ENCODE assay signal across 26 mouse cellular contexts in genomic region chr1:161122661-161123418, GRCm38 (mm10). TPM values are rescaled to one million over a fixed set of nuclear protein-coding genes. Genes with fewer than 3 reads are reported as not detected.
DNase-seq lines count a peak whose midpoint lies in the region; ATAC-seq and TF ChIP-seq lines count a peak whose summit lies in the region.
"Had no signal": no experiment of that assay in that cellular context is flagged by ENCODE, and none has a peak within 500 bp of the region (broad histone marks: within the 10 kb centered on the region; RNA-seq: fewer than 3 reads in every experiment).

No protein-coding gene starts in this region.

- TF ChIP-seq POLR2A in liver, adult 2 months (IDR thresholded peaks at IDR 0.05; ENCODE audit: extremely low read depth, insufficient read depth, low read length) = no peak

- H3K27me3 ChIP-seq in liver, adult 2 months (ENCODE audit: control insufficient read depth, insufficient read depth, low read length) = no peaks in the 10 kb centered on the region
- H3K27me3 ChIP-seq in midbrain, embryonic 16.5 days (ENCODE audit: control insufficient read depth, insufficient read depth, low read depth, low read length) = no peaks in the 10 kb centered on the region
- no peaks in the 10 kb centered on the region for H3K27me3 ChIP-seq in neural tube, embryonic 15.5 days (replicated peaks)
- H3K27me3 ChIP-seq: embryonic facial prominence, embryonic 12.5 days; forebrain, embryonic 12.5 days; heart, embryonic 12.5 days had no signal

- WGBS in liver, adult 2 months = 87% methylated on average over 10 of the region's 10 CpGs
- 48% methylated on average over 10 of the region's 10 CpGs for WGBS in large intestine, adult 2 months
- WGBS in midbrain, embryonic 16.5 days = 89% methylated on average over 10 of the region's 10 CpGs
- 92% methylated on average over 10 of the region's 10 CpGs for WGBS in neural tube, embryonic 15.5 days

- no peak for TF ChIP-seq CTCF in liver, adult 2 months (IDR thresholded peaks at IDR 0.05; ENCODE audit: low read depth, low read length)

- peak; percentile 61 for DNase-seq in kidney, adult 11 months
- no peak for DNase-seq in kidney, postnatal 4 days
- DNase-seq in liver, adult 2 months (ENCODE audit: extremely low read depth, low read depth, low spot score) = peak; percentile 34
- DNase-seq in liver = no peak
- DNase-seq in large intestine, adult 2 months (ENCODE audit: low read depth, low spot score) = peak; percentile 11
- DNase-seq: adrenal gland, postnatal 10 days; cerebellum, adult 11 months; cerebellum, adult 8-10 months; cerebellum, postnatal 14 days; gastrocnemius, postnatal 10 days had no signal

- no peak overlapping the region for H3K4me3 ChIP-seq in liver, adult 2 months (ENCODE audit: insufficient read depth, low read depth, low read length)
- H3K4me3 ChIP-seq in midbrain, embryonic 16.5 days (ENCODE audit: low read depth, low read length) = no peak overlapping the region
- H3K4me3 ChIP-seq in neural tube, embryonic 15.5 days (replicated peaks) = no peak overlapping the region
- H3K4me3 ChIP-seq: embryonic facial prominence, embryonic 12.5 days; forebrain, embryonic 12.5 days; heart, embryonic 12.5 days; hindbrain, embryonic 10.5 days had no signal

- peaks cover 2% of the 10 kb centered on the region; the same call in 1 of the 2 replicates for H3K36me3 ChIP-seq in liver, adult 2 months (ENCODE audit: control insufficient read depth, insufficient read depth, low read length)
- peaks cover 8% of the 10 kb centered on the region; the same call in 1 of the 2 replicates for H3K36me3 ChIP-seq in midbrain, embryonic 16.5 days (ENCODE audit: control insufficient read depth, insufficient read depth, low read length)
- H3K36me3 ChIP-seq in neural tube, embryonic 15.5 days = peaks cover 6% of the 10 kb centered on the region
- H3K36me3 ChIP-seq: embryonic facial prominence, embryonic 12.5 days had no signal

- H3K79me2 ChIP-seq in liver, adult 2 months (ENCODE audit: control insufficient read depth, insufficient read depth, low read length) = peaks cover 15% of the 10 kb centered on the region

- H3K4me2 ChIP-seq in midbrain, embryonic 16.5 days (ENCODE audit: low read length) = no peak overlapping the region
- H3K4me2 ChIP-seq in neural tube, embryonic 15.5 days = no peak overlapping the region
- H3K4me2 ChIP-seq: embryonic facial prominence, embryonic 12.5 days; forebrain, embryonic 12.5 days; heart, embryonic 12.5 days had no signal

- no peak overlapping the region for H3K9ac ChIP-seq in liver, adult 2 months (ENCODE audit: low read depth, low read length)
- no peak overlapping the region for H3K9ac ChIP-seq in midbrain, embryonic 16.5 days (ENCODE audit: low read depth, low read length)
- no peak overlapping the region for H3K9ac ChIP-seq in neural tube, embryonic 15.5 days (replicated peaks)
- H3K9ac ChIP-seq: embryonic facial prominence, embryonic 12.5 days; forebrain, embryonic 12.5 days; heart, embryonic 12.5 days had no signal

- peaks cover 4% of the 10 kb centered on the region; the same call in 1 of the 2 replicates for H3K4me1 ChIP-seq in liver, adult 2 months (ENCODE audit: control insufficient read depth, insufficient read depth, low read length)
- 0 out of 2 replicates have a peak, but pooled peaks cover 1% of the 10 kb centered on the region for H3K4me1 ChIP-seq in midbrain, embryonic 16.5 days (ENCODE audit: control insufficient read depth, insufficient read depth, low read length)
- H3K4me1 ChIP-seq in neural tube, embryonic 15.5 days = peaks cover 2% of the 10 kb centered on the region
- H3K4me1 ChIP-seq: embryonic facial prominence, embryonic 12.5 days; forebrain, embryonic 12.5 days; heart, embryonic 12.5 days; hindbrain, embryonic 10.5 days had no signal

- no peak for ATAC-seq in midbrain, embryonic 16.5 days
- ATAC-seq in neural tube, embryonic 15.5 days (ENCODE audit: low FRiP score) = no peak
- ATAC-seq: forebrain, embryonic 16.5 days had no signal

- H3K27ac ChIP-seq in liver, adult 2 months (replicated peaks; ENCODE audit: insufficient read depth, low read depth, low read length) = no peak overlapping the region
- H3K27ac ChIP-seq in midbrain, embryonic 16.5 days (ENCODE audit: low read length) = no peak overlapping the region
- no peak overlapping the region for H3K27ac ChIP-seq in neural tube, embryonic 15.5 days (replicated peaks)
- H3K27ac ChIP-seq: embryonic facial prominence, embryonic 12.5 days; forebrain, embryonic 12.5 days; hindbrain, embryonic 10.5 days had no signal

- no peaks in the 10 kb centered on the region for H3K9me3 ChIP-seq in midbrain, embryonic 16.5 days (replicated peaks; ENCODE audit: control insufficient read depth, low read length, poor library complexity, severe bottlenecking)
- H3K9me3 ChIP-seq in neural tube, embryonic 15.5 days (replicated peaks) = no peaks in the 10 kb centered on the region
- H3K9me3 ChIP-seq: embryonic facial prominence, embryonic 12.5 days; forebrain, embryonic 12.5 days; heart, embryonic 12.5 days; hindbrain, embryonic 10.5 days had no signal

RNA-seq across cellular contexts. Expression of gene Klhl20, which starts 8.5 kb away (rescaled TPM):
- 6.7 and 6.8 TPM in 2 replicates for total RNA-seq in liver, adult 2 months (2014; rRNA removed)
- polyA plus RNA-seq in liver, adult 2 months (2012; rRNA removed) = 2.3 and 2.7 TPM in 2 replicates
- polyA plus RNA-seq in large intestine, adult 2 months (2012; rRNA removed) = 5.0 and 5.9 TPM in 2 replicates
- polyA plus RNA-seq in midbrain, embryonic 16.5 days (2015; fragmentation: Nextera tagmentation; extraction: Ambion mirVana) = 19.6 and 19.8 TPM in 2 replicates
- 18.7 and 20.6 TPM in 2 replicates for polyA plus RNA-seq in neural tube, embryonic 15.5 days (2015; fragmentation: Nextera tagmentation; extraction: Ambion mirVana)

RNA-seq across cellular contexts. Expression of gene Ankrd45, which starts 19.7 kb away (rescaled TPM):
- total RNA-seq in liver, adult 2 months (2014; rRNA removed) = not detected in 2 replicates
- polyA plus RNA-seq in liver, adult 2 months (2012; rRNA removed) = not detected in 2 replicates
- 0.11 TPM in 1 of 2 replicates, not detected in the other for polyA plus RNA-seq in large intestine, adult 2 months (2012; rRNA removed)
- polyA plus RNA-seq in midbrain, embryonic 16.5 days (2015; fragmentation: Nextera tagmentation; extraction: Ambion mirVana) = 35.3 and 36.1 TPM in 2 replicates
- polyA plus RNA-seq in neural tube, embryonic 15.5 days (2015; fragmentation: Nextera tagmentation; extraction: Ambion mirVana) = 20.8 and 24.4 TPM in 2 replicates
- total RNA-seq: gastrocnemius, postnatal 4 days; MEL had no signal

RNA-seq across cellular contexts. Expression of gene Tex50, which starts 36.3 kb away (rescaled TPM):
- not detected in 2 replicates for total RNA-seq in liver, adult 2 months (2014; rRNA removed)
- polyA plus RNA-seq in liver, adult 2 months (2012; rRNA removed) = 0.07 TPM in 1 of 2 replicates, not detected in the other
- not detected in 2 replicates for polyA plus RNA-seq in large intestine, adult 2 months (2012; rRNA removed)
- polyA plus RNA-seq in midbrain, embryonic 16.5 days (2015; fragmentation: Nextera tagmentation; extraction: Ambion mirVana) = 1.7 and 1.8 TPM in 2 replicates
- 1.0 and 1.2 TPM in 2 replicates for polyA plus RNA-seq in neural tube, embryonic 15.5 days (2015; fragmentation: Nextera tagmentation; extraction: Ambion mirVana)
- total RNA-seq: adrenal gland, postnatal 10 days; adrenal gland, postnatal 4 days; gastrocnemius, postnatal 10 days; gastrocnemius, postnatal 4 days; heart, adult 8-10 months; heart, postnatal 25 days; MEL had no signal
- polyA plus RNA-seq: brain, embryonic 14.5 days; C2C12; cortical plate, adult 2 months; frontal cortex, adult 2 months; heart, embryonic 12.5 days had no signal

RNA-seq across cellular contexts. Expression of gene Cenpl, which starts 52.3 kb away (rescaled TPM):
- total RNA-seq in liver, adult 2 months (2014; rRNA removed) = 7.0 and 9.5 TPM in 2 replicates
- polyA plus RNA-seq in liver, adult 2 months (2012; rRNA removed) = 1.4 and 1.5 TPM in 2 replicates
- polyA plus RNA-seq in large intestine, adult 2 months (2012; rRNA removed) = 3.5 and 4.3 TPM in 2 replicates
- polyA plus RNA-seq in midbrain, embryonic 16.5 days (2015; fragmentation: Nextera tagmentation; extraction: Ambion mirVana) = 10.1 and 11.4 TPM in 2 replicates
- 9.1 and 14.5 TPM in 2 replicates for polyA plus RNA-seq in neural tube, embryonic 15.5 days (2015; fragmentation: Nextera tagmentation; extraction: Ambion mirVana)

RNA-seq across cellular contexts. Expression of gene Dars2, which starts 52.4 kb away (rescaled TPM):
- total RNA-seq in liver, adult 2 months (2014; rRNA removed) = 18.1 and 20.2 TPM in 2 replicates
- polyA plus RNA-seq in liver, adult 2 months (2012; rRNA removed) = 11.4 and 13.9 TPM in 2 replicates
- polyA plus RNA-seq in large intestine, adult 2 months (2012; rRNA removed) = 24.1 and 26.5 TPM in 2 replicates
- polyA plus RNA-seq in midbrain, embryonic 16.5 days (2015; fragmentation: Nextera tagmentation; extraction: Ambion mirVana) = 24.2 and 25.5 TPM in 2 replicates
- 23.2 and 30.0 TPM in 2 replicates for polyA plus RNA-seq in neural tube, embryonic 15.5 days (2015; fragmentation: Nextera tagmentation; extraction: Ambion mirVana)

Comparison
In these comparisons a context has a peak if more than half of its experiments do, and no peak if none do; other contexts are left out.
1. DNase-seq: peak in kidney, adult 11 months (single experiment), liver, adult 2 months (single experiment) and large intestine, adult 2 months (single experiment); none in kidney, postnatal 4 days (0 of 2) and liver (single experiment).
2. RNA of gene Ankrd45, which starts 19.7 kb away (polyA plus RNA-seq): 35.3 to 36.1 TPM in midbrain, embryonic 16.5 days and 20.8 to 24.4 TPM in neural tube, embryonic 15.5 days; 0.11 TPM in large intestine, adult 2 months and not detected in liver, adult 2 months; every median in the first group is over 10 times any median in the second.